Mouse (Mus musculus): Measurements from ENCODE around the gene Zbtb11. TPM values are rescaled to one million over a fixed set of nuclear protein-coding genes. Genes with fewer than 3 reads are reported as not detected.
A peak's percentile ranks its signal among the peaks of the same experiment; 100 is the strongest.

Gene Zbtb11
- polyA plus RNA-seq (2014; fragmentation: Nextera tagmentation; extraction: Ambion mirVana) = 20.5 and 24.4 TPM in 2 replicates

DNA sequence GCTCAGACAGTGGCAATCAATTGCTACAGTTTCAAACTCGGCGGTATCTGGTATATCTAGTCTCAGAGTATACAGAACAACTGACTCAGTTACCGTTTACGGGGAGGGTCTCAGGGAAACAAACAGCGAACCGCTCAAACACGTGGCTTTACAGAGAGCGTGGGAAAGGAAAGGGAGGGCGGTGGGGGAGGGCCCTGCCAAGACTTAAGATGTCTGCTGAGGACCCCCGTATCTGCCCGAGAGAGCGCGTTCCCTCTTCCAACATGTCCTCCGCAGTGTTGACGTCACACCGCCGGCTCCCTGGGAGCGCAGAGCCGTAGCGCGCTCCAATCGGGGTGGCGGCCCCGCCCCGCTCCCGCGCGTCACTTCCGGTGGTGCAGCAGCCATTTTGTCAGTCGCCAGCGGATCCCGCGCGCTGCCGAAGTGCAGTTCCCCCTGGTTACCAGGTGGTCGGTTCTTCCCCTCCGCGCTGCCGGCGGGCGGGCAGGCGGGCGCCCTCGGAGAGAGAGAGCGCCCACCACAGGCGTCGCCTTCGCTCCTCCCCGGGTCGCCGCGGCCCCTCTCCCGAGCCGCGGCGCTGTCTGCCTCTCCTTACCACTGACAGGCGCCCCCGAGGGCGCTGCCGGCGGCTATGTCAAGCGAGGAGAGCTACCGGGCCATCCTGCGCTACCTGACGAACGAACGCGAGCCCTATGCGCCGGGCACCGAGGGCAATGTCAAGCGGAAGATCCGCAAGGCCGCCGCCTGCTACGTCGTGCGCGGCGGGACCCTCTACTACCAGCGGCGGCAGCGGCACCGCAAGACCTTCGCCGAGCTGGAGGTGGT, at the start of gene Zbtb11:
Gene Zbtb11, plus strand, starts transcription at position 453 of the 825 bp plus-strand sequence.
- WGBS = under 1% methylated on average over 70 of the region's 86 CpGs

DNA sequence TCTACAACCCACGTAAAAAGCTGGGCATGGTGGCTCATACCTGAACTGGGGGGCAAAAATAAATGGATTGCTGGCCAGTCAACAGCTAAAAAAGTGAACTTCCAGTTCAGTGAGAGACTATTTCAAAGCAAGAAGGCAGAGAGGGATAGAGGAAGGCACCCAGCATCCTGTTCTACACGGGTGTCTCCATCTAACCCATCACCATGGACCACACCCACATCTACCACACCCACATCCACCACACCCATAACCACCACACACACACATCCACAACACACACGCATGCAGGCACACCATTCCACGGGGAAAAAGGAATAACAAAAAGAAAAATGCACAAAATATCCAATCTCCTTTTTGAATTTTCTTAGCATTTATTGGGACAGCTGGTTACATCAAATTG, 49.7 kb upstream of the Zbtb11 start:
- ATAC-seq (ENCODE audit: low FRiP score, low TSS enrichment) = no peak
- WGBS = 95% methylated on average over 4 of the region's 4 CpGs
- Histone ChIP-seq H3K9me3 (ENCODE audit: control insufficient read depth, low read length) (no peaks in the 10 kb centered on the region), H3K9ac (replicated peaks; ENCODE audit: low read length) (no peak overlapping the region), H3K4me3 (replicated peaks; ENCODE audit: low read depth, low read length) (no peak overlapping the region), H3K27me3 (ENCODE audit: control insufficient read depth, insufficient read depth, low read length) (no peaks in the 10 kb centered on the region), H3K4me1 (ENCODE audit: control insufficient read depth, insufficient read depth, low read length) (no peaks in the 10 kb centered on the region), H3K36me3 (ENCODE audit: control insufficient read depth, insufficient read depth, low read length) (peaks cover 49% of the 10 kb centered on the region), H3K4me2 (ENCODE audit: low read length) (no peak overlapping the region), H3K27ac (replicated peaks; ENCODE audit: low read depth, low read length) (no peak overlapping the region)
- DNase-seq = no peak

More for the DNA sequence above, at the start of gene Zbtb11:
- no peaks in the 10 kb centered on the region for H3K27me3 ChIP-seq (ENCODE audit: control insufficient read depth, insufficient read depth, low read length)
- ATAC-seq (ENCODE audit: low FRiP score, low TSS enrichment) (peak; percentile 99), DNase-seq (peak; percentile 100)
- peak within 1 kb of the TSS; percentile 87 for H3K27ac ChIP-seq (replicated peaks; ENCODE audit: low read depth, low read length)
- H3K4me3 ChIP-seq (replicated peaks; ENCODE audit: low read depth, low read length) = peak within 1 kb of the TSS; percentile 99
- H3K36me3 ChIP-seq (ENCODE audit: control insufficient read depth, insufficient read depth, low read length) = peaks cover 42% of the 10 kb centered on the region
- no peaks in the 10 kb centered on the region for H3K9me3 ChIP-seq (ENCODE audit: control insufficient read depth, low read length)
- H3K9ac ChIP-seq (replicated peaks; ENCODE audit: low read length) = peak within 1 kb of the TSS; percentile 87
- H3K4me1 ChIP-seq (ENCODE audit: control insufficient read depth, insufficient read depth, low read length) = peaks cover 20% of the 10 kb centered on the region
- peak within 1 kb of the TSS; percentile 83 for H3K4me2 ChIP-seq (ENCODE audit: low read length)

DNA sequence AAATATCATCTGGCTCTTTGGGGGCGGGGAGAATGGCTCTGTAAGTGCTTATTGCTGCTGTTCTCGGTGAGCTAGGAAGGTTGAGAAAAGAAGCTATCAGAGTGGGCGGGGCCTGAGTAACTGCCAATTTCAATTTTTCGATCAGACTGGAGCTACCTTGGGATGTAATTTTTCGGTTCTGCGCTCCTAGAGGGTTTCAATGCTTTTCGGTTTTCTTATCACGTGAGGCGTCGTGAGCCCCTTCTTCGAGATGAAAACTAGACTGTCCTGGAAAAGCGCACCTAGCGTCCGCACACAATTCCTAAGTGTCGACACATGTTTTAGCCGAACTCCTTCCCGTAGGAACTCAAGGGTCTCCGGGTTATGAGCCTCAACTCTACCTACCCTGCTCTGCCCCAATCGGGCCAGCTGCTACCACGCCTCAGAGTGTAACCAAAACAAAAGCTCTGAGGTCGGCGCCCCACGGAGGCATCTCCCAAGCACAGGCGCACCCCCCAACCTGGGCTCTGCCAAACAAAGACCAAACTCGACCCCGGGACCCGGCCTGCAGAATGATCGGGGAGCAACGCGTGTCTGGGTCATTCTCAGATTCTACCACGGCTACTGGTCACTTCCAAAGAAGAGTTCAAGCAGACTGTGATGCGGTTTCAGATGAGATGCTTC, 39.9 kb upstream of the Zbtb11 start:
- H3K4me1 ChIP-seq (ENCODE audit: control insufficient read depth, insufficient read depth, low read length) = no peaks in the 10 kb centered on the region
- no peaks in the 10 kb centered on the region for H3K9me3 ChIP-seq (ENCODE audit: control insufficient read depth, low read length)
- no peaks in the 10 kb centered on the region for H3K27me3 ChIP-seq (ENCODE audit: control insufficient read depth, insufficient read depth, low read length)
- H3K9ac ChIP-seq (replicated peaks; ENCODE audit: low read length) = peak overlapping the region; percentile 71
- peak; percentile 61 for ATAC-seq (ENCODE audit: low FRiP score, low TSS enrichment)
- WGBS = 1% methylated on average over 32 of the region's 32 CpGs
- peak overlapping the region; percentile 63 for H3K27ac ChIP-seq (replicated peaks; ENCODE audit: low read depth, low read length)
- H3K4me3 ChIP-seq (replicated peaks; ENCODE audit: low read depth, low read length) = peak overlapping the region; percentile 72
- peak overlapping the region; percentile 65 for H3K4me2 ChIP-seq (ENCODE audit: low read length)
- DNase-seq = peak; percentile 69
- peaks cover 9% of the 10 kb centered on the region; the same call in 1 of the 2 replicates for H3K36me3 ChIP-seq (ENCODE audit: control insufficient read depth, insufficient read depth, low read length)

DNA sequence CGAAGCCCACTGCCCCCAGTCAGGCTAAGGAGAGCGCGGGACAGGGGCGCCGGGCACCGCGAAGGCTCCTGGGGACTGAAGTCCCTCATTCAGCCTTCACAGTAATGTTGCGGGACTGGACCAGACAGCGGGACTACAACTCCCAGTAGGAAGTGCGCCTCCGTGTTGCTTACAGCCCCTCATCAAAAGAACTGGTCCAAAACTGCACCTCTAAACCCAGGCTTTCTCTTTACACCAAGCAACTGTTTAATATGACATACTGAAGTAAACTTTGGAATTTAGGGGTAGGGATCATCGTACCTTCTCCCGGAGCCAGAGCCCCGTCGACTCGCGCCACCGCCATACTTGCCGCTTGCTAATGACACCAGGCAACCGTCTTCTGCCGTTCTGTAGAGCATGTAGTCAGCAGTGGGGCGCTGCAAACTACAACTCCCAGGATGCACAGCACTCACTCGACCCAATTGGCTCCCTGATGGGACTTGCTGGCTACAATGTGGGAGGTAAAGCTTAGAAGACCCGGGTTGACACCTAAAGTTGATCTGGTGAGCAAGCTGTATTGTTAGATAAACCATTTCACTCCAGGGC, 39.1 kb upstream of the Zbtb11 start, which contains the start of gene Cep97:
Gene Cep97, minus strand, starts transcription at position 403 of the 585 bp plus-strand sequence.
- ATAC-seq (ENCODE audit: low FRiP score, low TSS enrichment) (peak; percentile 99), DNase-seq (peak; percentile 94)
- Histone ChIP-seq H3K27me3 (ENCODE audit: control insufficient read depth, insufficient read depth, low read length) (no peaks in the 10 kb centered on the region), H3K9ac (replicated peaks; ENCODE audit: low read length) (peak within 1 kb of the TSS; percentile 71), H3K36me3 (ENCODE audit: control insufficient read depth, insufficient read depth, low read length) (peaks cover 2% of the 10 kb centered on the region; the same call in 1 of the 2 replicates), H3K27ac (replicated peaks; ENCODE audit: low read depth, low read length) (peak within 1 kb of the TSS; percentile 63), H3K4me2 (ENCODE audit: low read length) (peak within 1 kb of the TSS; percentile 65), H3K9me3 (ENCODE audit: control insufficient read depth, low read length) (no peaks in the 10 kb centered on the region), H3K4me3 (replicated peaks; ENCODE audit: low read depth, low read length) (peak within 1 kb of the TSS; percentile 72), H3K4me1 (ENCODE audit: control insufficient read depth, insufficient read depth, low read length) (no peaks in the 10 kb centered on the region)
- 1% methylated on average over 24 of the region's 24 CpGs for WGBS

DNA sequence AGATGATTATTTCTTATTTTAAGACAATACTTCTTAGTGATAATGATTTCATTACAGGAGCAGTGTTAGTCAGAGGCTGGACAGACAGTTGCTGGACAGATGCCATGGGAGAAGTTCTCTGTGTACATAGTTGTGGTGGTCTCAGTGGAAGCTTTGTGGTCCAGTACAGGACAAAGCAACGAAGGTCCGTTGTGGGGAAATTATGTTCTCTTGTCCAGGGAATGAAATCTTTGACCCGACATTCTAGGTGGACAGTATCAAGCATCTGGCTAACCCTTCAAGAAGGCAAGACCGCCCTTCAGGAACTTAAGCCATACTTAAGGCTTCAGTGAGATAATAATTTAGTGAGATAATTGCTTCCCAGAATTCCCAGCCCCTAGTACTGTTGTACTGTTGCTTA, 34.9 kb upstream of the Zbtb11 start:
- ATAC-seq (ENCODE audit: low FRiP score, low TSS enrichment) = no peak
- Histone ChIP-seq H3K27me3 (ENCODE audit: control insufficient read depth, insufficient read depth, low read length) (no peaks in the 10 kb centered on the region), H3K4me1 (ENCODE audit: control insufficient read depth, insufficient read depth, low read length) (no peaks in the 10 kb centered on the region), H3K27ac (replicated peaks; ENCODE audit: low read depth, low read length) (no peak overlapping the region), H3K9ac (replicated peaks; ENCODE audit: low read length) (no peak overlapping the region), H3K9me3 (ENCODE audit: control insufficient read depth, low read length) (no peaks in the 10 kb centered on the region), H3K4me2 (ENCODE audit: low read length) (no peak overlapping the region), H3K4me3 (replicated peaks; ENCODE audit: low read depth, low read length) (no peak overlapping the region), H3K36me3 (ENCODE audit: control insufficient read depth, insufficient read depth, low read length) (no peaks in the 10 kb centered on the region)
- no peak for DNase-seq
- WGBS = 89% methylated on average over 4 of the region's 4 CpGs

DNA sequence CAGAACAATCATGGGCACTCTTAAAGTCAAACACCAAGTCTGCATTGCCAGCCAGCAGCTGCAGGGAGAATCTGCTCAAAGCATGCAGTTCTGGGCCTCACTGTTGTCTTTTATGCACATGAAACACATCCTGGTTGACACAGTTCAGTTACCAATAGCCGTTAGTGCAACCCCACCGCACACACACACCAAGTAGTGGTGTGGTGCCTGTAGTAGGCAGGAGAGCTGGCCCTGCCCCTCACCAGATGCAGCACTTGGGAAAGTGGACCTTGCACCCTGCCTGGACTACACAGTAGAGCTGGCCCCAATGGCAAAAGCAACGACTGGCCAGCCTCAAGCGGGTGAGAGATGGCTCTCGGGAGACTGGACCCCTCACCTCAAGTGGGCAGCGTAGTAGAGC, 34.0 kb upstream of the Zbtb11 start:
- Histone ChIP-seq H3K4me2 (ENCODE audit: low read length) (no peak overlapping the region), H3K27ac (replicated peaks; ENCODE audit: low read depth, low read length) (no peak overlapping the region), H3K36me3 (ENCODE audit: control insufficient read depth, insufficient read depth, low read length) (no peaks in the 10 kb centered on the region), H3K9ac (replicated peaks; ENCODE audit: low read length) (no peak overlapping the region), H3K9me3 (ENCODE audit: control insufficient read depth, low read length) (no peaks in the 10 kb centered on the region), H3K4me3 (replicated peaks; ENCODE audit: low read depth, low read length) (no peak overlapping the region), H3K27me3 (ENCODE audit: control insufficient read depth, insufficient read depth, low read length) (no peaks in the 10 kb centered on the region), H3K4me1 (ENCODE audit: control insufficient read depth, insufficient read depth, low read length) (no peaks in the 10 kb centered on the region)
- no peak for DNase-seq
- WGBS = 89% methylated on average over 6 of the region's 6 CpGs
- ATAC-seq (ENCODE audit: low FRiP score, low TSS enrichment) = no peak

DNA sequence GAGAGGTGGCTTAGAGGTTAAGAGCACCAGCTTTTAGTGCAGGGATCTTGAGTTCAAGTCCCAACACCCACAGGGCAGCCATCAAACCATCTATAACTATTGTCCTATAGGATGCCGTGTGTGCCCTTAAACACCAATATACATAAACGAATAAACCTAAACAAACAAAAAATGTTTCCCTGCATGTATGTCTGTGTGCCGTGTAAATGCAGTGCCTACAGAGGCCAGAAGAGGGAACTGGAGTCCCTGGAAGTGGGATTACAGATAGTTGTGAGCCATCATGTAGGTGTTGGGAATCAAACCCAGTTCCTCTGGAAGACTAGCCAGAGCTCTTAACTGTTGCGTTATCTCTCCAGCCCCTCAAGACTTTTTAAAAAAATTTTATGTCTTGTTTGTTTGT, 32.9 kb upstream of the Zbtb11 start:
- DNase-seq = no peak

DNA sequence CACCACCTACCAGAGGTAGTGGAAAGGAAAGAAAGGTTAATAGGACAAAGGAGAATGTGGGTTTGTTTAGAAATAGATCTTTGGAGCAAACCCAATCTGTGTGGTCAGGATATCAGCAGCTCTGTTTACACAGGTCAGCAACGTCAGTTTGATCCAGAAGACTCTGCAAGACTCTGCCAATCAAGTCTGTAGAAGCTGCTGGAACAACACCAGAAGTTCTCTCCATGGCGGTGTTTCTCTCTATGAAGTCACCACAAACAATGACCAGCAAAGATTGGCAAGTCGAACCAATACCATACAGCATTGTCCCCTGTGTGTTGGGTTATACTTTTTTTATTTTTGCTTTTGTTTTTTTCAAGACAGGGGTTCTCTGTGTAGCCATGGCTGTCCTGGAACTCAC, 26.4 kb upstream of the Zbtb11 start:
- Histone ChIP-seq H3K27me3 (ENCODE audit: control insufficient read depth, insufficient read depth, low read length) (no peaks in the 10 kb centered on the region), H3K36me3 (ENCODE audit: control insufficient read depth, insufficient read depth, low read length) (no peaks in the 10 kb centered on the region), H3K27ac (replicated peaks; ENCODE audit: low read depth, low read length) (no peak overlapping the region), H3K9ac (replicated peaks; ENCODE audit: low read length) (no peak overlapping the region), H3K4me1 (ENCODE audit: control insufficient read depth, insufficient read depth, low read length) (no peaks in the 10 kb centered on the region), H3K4me2 (ENCODE audit: low read length) (no peak overlapping the region), H3K4me3 (replicated peaks; ENCODE audit: low read depth, low read length) (no peak overlapping the region), H3K9me3 (ENCODE audit: control insufficient read depth, low read length) (no peaks in the 10 kb centered on the region)
- DNase-seq (no peak), ATAC-seq (ENCODE audit: low FRiP score, low TSS enrichment) (no peak)
- WGBS = 72% methylated on average over 3 of the region's 3 CpGs

More for the DNA sequence above, 32.9 kb upstream of the Zbtb11 start:
- H3K4me3 ChIP-seq (replicated peaks; ENCODE audit: low read depth, low read length) = no peak overlapping the region
- no peak overlapping the region for H3K27ac ChIP-seq (replicated peaks; ENCODE audit: low read depth, low read length)
- H3K27me3 ChIP-seq (ENCODE audit: control insufficient read depth, insufficient read depth, low read length) = no peaks in the 10 kb centered on the region
- H3K36me3 ChIP-seq (ENCODE audit: control insufficient read depth, insufficient read depth, low read length) = no peaks in the 10 kb centered on the region
- H3K4me2 ChIP-seq (ENCODE audit: low read length) = no peak overlapping the region
- H3K4me1 ChIP-seq (ENCODE audit: control insufficient read depth, insufficient read depth, low read length) = no peaks in the 10 kb centered on the region
- H3K9me3 ChIP-seq (ENCODE audit: control insufficient read depth, low read length) = no peaks in the 10 kb centered on the region
- H3K9ac ChIP-seq (replicated peaks; ENCODE audit: low read length) = no peak overlapping the region
- WGBS = 95% methylated on average over 4 of the region's 4 CpGs
- ATAC-seq (ENCODE audit: low FRiP score, low TSS enrichment) = no peak

All from midbrain, embryonic 14.5 days (tissue).